Mouse (Mus musculus) A20 (cell line): ENCODE results near the gene Spred3.
"Not testable (repeated sequence)": the region's sequence is repeated elsewhere in the genome, so short reads cannot be mapped to it uniquely, and the experiment has no call there.

Experiments used
- DNase-seq: peaks from one replicate; pipeline ENCODE4 v3.0.0-alpha.2; 2011; ENCODE audit warnings: low read depth, low spot score

Gene Spred3

DNA sequence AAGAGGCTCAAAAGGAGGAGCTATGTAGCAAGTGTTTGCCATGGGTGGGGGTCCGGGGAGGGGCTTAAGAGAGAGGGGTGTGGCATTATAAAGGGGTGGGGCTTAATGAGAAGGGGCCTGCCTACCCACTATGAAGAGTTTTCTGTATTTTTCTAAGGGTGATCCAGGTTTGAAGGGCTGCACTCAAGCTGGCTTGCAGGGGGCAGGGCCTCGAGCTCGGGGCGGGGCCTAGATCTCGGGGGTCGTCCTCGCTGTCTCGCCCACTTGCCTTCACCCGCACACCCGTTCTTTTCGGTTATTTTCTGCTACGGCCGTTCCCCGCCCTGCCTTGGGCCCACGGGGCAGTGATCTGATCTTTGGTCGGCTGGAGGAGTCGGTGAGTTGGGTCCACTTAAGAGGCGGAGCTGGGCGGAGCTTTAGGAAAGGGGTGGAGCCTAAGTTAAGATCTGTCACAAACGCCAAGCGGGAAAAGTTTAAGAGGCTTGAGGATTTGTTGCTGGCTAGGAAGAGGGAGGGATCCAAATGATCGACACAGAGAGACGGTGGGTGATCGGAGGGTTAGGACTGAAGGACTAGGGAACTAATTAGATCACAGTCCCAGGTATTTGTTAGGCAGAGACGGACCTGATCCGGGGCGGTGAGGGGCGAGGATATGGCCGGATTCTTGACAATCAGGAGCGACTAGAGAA, at the start of gene Spred3, which contains the start of gene Ggn:
Gene Spred3 (minus strand): TSS at position 346 of the 689 bp plus-strand sequence.
Gene Ggn (plus strand): TSS at position 145 of the 689 bp plus-strand sequence.
- DNase-seq = peak; percentile 66

DNA sequence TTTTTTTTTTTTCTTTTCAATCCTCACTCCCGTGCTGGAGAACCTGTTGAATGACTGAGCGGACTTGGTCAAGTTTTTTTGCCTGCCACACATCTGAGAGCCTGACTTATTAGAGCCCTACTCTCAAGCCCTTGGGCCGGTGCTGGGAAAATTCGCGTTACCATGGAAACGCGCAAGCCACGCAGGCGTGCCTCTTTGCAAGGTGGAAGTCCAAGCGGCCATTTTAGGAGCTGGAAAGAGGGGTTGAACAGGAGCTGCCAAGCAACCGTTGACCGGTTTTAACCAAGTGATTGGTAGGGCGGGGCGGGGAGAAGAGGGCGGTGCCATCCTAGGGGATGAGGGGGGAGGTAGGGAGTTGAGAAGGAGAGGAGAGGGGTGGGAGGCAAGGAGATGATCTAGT, 44.6 kb upstream of the Spred3 start:
- no peak for DNase-seq

DNA sequence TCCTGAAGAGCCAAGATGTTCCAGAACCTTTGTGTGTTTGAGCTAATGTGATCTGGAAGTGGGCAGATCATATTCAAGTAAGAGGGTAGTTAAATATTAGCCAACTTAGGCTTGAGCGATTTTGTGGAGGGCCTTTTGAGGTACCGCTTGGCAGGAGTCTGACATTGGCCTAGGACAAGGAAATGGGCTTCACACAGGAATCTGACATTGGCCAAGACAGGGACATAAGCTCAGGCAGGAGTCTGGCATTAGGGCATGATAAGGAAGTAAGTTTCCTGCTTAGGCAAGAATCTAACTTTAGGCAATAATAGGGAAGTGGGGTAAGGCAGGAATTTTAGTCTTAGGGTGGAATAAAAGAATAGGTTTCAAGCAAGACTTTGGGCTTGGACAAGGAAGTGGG, 44.0 kb upstream of the Spred3 start:
- DNase-seq = no peak

DNA sequence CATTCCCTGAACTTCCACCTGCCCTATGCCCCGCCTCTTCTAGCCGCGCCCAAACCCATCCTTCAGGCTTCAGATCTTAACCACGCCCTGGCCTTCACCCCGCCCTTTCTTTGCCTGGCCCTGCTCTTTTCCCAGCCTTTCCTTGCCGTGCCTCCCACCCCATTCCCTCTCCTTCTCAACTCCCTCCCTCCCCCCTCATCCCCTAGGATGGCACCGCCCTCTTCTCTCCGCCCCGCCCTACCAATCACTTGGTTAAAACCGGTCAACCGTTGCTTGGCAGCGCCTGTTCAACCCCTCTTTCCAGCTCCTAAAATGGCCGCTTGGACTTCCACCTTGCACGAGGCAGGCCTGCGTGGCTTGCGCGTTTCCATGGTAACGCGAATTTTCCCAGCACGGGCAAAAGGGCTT, 43.5 kb upstream of the Spred3 start, which contains the start of gene Catsperg1:
Gene Catsperg1 (minus strand): TSS at position 361 of the 408 bp plus-strand sequence.
- DNase-seq = no peak

DNA sequence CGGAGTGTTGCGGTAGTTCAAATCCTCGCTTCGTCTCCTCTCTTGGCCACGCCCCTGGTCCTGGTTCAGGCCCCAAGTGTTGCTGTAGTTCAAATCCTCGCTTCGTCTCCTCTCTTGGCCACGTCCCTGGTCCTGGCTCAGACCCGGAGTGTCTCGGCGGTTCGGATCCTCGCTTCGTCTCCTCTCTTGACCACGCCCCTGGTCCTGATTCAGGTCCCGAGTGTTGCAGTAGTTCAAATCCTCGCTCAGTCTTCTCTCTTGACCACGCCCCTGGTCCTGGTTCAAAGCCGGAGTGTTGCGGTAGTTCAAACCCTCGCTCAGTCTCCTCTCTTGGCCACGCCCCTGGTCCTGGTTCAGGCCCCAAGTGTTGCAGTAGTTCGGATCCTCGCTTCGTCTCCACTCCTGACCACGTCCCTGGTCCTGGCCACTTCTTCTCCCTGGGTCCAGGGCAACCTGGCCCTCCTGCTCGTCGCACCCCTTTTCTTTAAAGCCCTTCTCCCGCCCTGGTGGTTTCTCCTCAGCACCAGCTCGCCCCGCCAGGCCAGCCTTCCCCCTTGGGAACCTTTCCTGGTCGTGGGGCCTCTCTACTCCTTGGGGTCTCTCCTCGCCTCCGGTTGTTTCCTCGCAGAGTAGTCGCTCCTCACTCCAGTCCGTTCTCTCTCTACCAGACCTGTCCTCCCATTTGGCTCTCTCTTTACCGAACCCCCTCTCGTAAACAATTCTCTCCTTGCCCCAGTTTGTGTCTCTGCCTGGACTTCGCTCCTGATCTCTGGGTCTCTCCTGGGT, 42.8 kb upstream of the Spred3 start:
- not testable (repeated sequence) for DNase-seq

DNA sequence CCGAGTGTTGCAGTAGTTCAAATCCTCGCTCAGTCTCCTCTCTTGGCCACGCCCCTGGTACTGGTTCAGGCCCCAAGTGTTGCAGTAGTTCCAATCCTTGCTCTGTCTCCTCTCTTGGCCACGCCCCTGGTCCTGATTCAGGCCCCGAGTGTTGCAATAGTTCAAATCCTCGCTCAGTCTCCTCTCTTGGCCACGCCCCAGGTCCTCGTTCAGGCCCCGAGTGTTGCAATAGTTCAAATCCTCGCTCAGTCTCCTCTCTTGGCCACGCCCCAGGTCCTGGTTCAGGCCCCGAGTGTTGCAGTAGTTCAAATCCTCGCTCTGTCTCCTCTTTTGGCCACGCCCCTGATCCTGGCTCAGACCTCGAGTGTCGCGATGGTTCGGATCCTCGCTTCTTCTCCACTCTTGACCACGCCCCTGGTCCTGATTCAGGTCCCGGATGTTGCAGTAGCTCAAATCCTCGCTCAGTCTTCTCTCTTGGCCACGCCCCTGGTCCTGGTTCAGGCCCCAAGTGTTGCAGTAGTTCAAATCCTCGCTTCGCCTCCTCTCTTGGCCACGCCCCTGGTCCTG, 42.1 kb upstream of the Spred3 start:
- DNase-seq = peak; percentile 94

DNA sequence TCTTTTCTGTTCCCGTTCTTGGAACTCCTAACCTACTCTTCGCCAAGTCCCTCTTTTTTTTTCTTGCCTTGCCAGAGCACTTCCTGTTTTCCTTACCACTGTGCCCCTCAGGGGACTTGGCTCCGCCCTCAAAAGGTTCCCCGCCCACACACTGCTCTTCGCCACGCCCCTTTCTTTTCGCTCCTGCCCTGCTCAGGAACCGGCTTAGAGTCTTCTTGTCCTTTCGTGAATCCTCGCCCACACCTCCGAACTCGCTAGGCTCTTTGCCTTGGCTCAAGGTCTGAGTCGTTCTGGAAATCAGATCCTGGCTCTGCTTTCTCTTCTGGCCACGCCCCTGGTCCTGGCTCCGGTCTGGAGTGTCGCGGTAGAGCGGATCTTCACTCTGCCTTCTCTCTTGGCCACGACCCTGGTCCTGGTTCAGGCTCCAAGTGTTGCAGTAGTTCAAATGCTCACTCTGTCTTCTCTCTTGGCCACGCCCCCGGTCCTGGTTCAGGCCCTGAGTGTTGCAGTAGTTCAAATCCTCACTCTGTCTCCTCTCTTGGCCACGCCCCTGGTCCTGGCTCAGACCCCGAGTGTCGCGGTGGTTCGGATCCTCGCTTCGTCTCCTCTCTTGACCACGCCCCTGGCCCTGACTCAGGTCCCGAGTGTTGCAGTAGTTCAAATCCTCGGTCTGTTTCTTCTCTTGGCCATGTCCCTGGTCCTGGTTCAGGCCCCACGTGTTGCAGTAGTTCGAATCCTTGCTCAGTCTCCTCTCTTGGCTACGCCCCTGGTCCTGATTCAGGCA, 41.4 kb upstream of the Spred3 start:
- peak; percentile 97 for DNase-seq

DNA sequence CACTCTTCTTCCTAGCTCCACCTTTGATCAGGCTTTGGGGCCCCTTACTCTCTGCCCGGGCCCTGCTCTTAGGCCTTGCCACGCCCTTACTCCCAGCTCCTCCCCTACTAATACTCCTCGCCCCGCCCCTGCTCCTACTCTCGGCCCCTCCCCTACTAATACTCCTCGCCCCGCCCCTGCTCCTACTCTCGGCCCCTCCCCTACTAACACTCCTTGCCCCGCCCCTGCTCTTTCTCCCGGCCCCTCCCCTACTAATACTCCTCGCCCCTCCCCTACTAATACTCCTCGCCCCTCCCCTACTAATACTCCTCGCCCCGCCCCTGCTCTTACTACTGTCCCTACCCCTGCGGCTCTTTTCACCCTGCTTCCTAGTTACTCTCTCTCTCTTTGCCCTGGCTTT, 40.8 kb upstream of the Spred3 start:
- peak; percentile 85 for DNase-seq

DNA sequence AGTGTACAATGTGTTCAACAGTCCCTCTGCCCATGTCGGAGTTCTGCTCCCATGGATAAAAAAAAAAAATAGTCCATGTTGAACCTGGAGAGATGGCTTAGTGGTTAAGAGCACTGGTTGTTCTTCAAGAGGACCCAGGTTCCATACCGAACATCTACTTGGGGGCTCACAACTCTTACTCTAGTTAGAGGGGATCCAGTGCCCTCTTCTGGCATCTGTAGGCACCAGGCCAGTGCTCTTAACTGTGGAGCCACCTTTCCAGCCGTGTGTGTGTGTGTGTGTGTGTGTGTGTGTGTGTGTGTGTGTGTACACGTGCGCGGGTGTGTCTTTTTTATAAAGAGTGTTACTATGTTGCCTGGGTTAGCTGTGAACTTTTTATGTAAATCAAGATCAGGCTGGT, 32.4 kb upstream of the Spred3 start:
- no peak for DNase-seq

DNA sequence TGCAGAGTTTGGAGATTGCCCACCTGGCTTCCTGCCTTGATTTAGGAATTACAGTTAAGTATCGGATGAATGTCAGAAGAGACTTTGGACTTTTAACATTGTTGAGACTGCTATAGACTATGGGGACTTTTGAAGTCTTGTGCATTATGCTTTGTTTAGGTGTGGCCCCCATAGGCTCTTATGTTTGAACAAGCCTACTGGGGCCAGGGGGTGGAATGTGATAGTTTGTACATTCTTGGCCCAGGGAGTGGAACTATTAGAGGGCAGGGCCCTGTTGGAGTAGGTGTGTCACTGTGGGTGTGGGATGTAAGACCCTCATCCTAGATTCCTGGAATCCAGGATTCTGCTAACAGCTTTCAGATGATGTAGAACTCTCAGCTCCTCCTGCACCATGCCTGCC, 24.0 kb upstream of the Spred3 start:
- DNase-seq = not testable (repeated sequence)

DNA sequence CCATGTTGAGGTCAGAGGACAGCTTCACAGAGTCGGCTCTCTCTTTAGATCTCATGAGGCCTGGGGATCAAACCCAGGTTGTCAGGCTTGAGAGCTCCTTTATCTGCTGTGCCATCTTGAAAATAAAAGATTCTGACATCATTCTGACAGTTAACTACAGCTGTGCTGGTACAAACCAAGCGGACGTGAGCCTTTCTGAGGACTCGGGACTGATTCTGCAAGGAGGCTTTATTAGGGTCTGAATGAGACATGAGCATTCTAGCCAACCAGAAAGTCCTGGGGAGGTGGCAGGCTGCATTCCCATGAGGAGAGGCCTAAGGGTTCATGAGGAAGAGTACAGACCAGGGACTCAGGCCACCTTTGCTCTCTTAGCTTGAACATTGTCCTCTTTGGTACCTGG, 11.1 kb upstream of the Spred3 start:
- DNase-seq = not testable (repeated sequence)

DNA sequence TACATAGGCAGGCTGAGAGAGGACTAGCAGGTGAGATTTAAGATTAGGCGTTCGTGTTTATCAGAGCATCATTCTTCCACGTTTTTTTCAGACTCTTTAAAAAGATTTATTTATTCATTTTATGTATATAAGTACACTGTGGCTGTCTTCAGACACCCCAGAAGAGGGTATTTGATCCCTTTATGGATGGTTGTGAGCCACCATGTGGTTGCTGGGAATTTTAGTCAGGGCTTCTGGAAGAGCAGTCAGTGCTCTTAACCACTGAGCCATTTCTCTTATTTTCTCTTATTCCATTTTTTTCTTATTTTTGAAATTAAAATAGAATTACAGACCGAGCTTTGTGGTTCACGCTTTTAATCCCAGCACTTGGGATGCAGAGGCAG, 10.6 kb upstream of the Spred3 start:
- DNase-seq = no peak

DNA sequence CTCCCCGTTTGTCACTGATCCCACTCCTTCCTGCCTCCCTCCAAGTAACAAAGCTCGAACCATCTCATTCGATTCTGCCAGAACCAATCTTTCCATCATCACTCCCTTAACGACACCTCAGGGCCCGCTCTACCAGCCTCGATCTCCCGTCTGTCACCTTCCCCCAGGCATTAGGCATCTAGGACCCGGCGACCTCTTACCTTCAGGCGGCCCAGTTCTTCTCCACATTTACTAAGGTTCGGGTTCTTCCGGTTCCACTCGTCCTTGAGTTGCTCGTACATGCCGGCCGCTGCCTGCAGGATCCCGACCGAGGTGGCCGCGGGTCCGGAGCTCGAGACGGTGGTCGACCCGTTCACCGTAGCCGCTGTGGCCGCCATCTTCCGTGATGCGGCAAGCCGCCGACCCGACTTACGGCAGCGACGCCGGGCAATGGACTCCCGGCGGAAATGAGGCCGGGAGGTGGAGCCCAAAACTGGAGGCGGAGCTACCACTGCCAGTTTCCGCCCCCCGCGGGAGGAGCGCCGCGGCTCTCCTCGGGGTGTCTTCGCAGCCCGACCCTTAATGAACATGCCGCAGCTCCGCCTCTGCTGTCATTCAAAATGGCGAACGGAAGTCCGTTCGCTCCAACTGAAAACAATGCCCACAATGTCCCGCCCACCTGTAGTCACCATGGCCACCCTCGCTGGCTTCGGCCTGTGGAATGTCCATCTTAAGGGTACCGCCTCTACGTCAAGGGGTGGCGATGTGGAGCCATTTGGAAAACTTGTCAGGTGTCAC, 10.1 kb upstream of the Spred3 start, which contains the start of gene Psmd8:
Gene Psmd8 (minus strand): TSS at position 625 of the 777 bp plus-strand sequence.
- DNase-seq = peak; percentile 100

DNA sequence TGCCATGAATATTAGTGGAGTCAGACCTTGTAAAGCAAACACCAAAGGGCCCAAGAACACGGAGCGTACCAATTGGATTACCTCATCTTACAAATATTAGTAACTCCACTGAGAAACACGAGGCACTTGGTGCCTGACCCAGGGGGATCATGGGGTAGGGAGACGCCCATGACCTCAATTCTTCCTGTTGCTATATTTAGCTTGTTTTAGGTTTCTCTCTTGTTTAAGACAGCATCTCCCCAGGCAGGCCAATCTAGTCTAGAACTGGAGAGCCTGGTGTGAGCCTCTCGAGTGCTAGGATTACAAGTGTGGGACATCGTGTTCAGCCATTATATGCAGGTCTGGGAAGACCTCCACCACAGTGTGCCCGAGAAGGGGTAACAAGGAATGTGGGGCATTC, 9.1 kb upstream of the Spred3 start:
- peak; percentile 46 for DNase-seq

DNA sequence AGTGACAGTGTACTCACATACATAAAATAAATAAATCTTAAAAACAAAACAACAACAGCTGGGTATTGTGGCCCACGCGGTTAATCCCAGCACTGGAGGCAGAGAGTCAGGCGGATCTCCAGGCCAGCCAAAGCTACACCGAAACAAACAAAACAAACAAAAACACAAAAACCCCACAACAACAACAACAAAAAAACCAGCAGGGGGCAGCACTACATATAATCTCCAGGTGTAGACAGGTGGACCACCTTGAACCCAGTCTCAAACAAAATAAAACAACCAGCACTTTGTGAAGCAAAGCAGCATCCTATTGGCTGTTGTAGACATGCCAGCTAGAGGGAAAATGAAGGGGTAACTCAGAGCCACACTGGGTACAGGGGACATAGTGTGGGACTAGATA, 7.9 kb upstream of the Spred3 start:
- peak; percentile 52 for DNase-seq

DNA sequence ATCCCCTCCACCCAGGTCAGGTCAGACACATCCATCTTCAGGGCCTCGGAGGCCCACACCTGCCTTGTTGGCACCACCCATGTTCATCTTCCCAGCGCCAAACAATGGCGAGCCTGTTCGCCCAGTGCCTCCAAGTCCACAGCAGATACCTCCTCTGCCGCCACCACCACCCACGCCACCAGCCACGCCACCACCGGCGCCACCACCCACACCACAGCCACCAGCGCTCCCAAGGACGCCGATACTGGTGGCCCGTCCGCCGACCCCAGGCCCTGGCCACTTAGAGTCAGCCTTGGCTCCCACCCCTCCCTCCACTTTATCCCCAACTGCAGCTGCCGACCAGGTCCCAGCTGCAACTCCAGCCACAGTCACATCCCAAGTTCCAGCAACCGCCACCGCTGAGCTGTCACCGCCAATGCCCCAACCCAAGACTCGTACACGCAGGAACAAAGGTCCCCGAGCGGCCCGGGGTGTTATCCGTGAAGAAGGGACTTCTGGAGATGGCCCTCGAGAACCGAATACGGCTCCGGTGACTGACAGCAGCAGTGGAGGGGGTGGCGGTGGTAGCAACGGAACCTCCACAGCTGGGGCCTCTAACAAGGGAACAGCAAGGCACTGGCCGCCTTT, 2.3 kb upstream of the Spred3 start:
- DNase-seq = no peak

DNA sequence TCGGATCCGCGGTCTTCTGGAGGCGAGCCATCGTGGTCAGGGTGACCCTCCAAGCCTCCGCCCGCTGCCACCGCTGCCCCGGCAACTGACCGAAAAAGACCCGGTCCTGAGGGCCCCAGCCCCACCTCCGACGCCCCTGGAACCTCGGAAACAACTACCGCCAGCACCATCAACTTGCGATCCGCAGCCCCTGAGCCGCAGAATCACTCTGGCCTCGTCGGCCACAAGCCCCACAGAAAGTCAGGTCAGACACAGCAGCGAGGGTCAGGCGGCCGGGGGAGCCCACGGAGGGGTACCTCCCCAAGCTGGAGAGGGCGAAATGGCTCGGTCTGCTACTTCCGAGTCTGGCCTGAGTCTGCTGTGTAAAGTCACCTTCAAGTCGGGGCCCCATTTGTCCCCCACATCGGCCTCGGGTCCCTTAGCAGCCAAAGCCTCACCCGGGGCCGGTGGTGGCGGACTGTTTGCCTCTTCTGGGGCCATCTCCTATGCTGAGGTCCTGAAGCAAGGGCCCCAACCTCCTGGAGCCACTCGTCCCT, 1.4 kb upstream of the Spred3 start:
- DNase-seq = no peak

DNA sequence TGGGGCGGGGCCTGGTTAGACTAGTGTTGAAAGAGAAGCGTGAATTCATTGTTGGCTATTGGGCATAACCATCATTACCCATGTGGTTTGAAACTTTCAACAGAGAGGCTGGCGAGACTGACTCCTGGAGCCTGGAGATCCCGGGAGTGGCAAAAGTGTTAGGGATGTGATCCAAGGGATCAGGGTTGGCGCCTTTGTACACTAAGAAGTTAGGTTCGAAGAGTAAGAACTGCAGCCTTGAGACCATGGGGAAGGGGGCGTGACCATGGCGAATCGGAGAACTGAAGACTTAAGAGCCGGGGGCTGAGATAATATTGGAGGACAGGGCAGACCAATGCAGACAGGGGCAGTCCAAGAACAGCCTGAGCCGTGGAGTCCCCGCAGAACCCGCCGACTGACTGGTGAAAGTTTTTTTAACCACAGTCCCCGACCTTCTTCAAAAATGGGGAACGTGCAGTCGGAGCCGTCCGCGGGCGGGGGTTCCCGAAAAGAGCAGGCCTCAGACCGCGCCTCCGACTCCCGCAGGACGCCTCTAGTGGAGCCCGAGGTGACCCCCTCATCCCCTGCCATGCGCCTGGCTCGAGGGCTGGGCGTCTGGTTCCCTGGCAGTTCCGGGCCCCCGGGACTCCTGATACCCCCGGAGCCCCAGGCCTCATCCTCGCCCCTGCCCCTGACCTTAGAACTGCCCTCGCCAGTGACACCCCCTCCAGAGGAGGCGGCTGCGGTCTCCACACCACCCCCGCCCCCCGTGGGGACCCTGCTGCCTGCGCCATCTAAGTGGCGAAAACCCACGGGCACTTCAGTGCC, 747 bp upstream of the Spred3 start:
- peak; percentile 50 for DNase-seq
